Comparison of ENCODE assay signal across 12 mouse cellular contexts in the genomic region with DNA sequence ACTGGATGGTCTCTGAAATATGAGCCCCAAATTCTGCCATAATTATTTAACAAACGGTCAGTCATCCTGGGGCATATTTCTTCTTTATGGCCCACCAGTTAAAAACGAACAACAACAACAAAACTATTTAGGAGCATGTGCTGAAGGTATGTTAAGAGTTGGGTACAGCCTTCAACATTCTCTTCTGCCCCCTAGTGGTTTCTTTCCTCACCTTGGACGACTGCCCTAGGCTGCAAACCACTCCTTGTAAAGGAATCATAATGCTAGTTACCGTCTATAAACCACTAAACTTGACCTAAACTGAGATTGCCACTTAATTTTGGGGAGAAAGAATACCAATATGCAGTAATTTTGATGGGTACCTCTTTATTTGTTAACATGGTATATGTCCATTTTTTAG. TPM values are rescaled to one million over a fixed set of nuclear protein-coding genes. Genes with fewer than 3 reads are reported as not detected.
DNase-seq lines count a peak whose midpoint lies in the region; ATAC-seq and TF ChIP-seq lines count a peak whose summit lies in the region.
"Had no signal": no experiment of that assay in that cellular context is flagged by ENCODE, and none has a peak within 500 bp of the region (broad histone marks: within the 10 kb centered on the region; RNA-seq: fewer than 3 reads in every experiment).

No protein-coding gene starts in this region.

- peak; percentile 74 for TF ChIP-seq CTCF in layer of hippocampus, adult 2 months (conservative IDR thresholded peaks at IDR 0.05)

- H3K4me3 ChIP-seq in layer of hippocampus, adult 2 months = no peak overlapping the region

- ATAC-seq in activated CD4-positive, CD25-positive, alpha-beta regulatory T cell, adult 4 months = no peak

- peak; percentile 46 to 63 for DNase-seq in cerebellum, postnatal 14 days
- DNase-seq in cerebellum, adult 9-11 months = no peak
- peak in 1 of 2 experiments; percentile 20 for DNase-seq in layer of hippocampus, adult 2 months (ENCODE audit: low spot score in 2 of 2)
- DNase-seq in layer of hippocampus, postnatal 14 days (ENCODE audit: low spot score in 2 of 2) = no peak
- peak; percentile 47 for DNase-seq in ZHBTc4 (ENCODE audit: low read depth, low spot score)
- DNase-seq in lung, postnatal 14 days = peak; percentile 26
- no peak for DNase-seq in right cerebral cortex, adult 2 months (ENCODE audit: low spot score in 2 of 2)
- DNase-seq: cerebellum, adult 11 months; right cerebral cortex, postnatal 14 days had no signal

- no peak overlapping the region for H3K27ac ChIP-seq in layer of hippocampus, adult 2 months

RNA-seq across cellular contexts. Expression of a gene that starts 1.2 kb away (rescaled TPM):
- 1 to 10 TPM; 1.2 to 1.3 TPM for total RNA-seq in layer of hippocampus, adult 2 months (2021)
- 1 to 10 TPM; 2.9 to 4.0 TPM for total RNA-seq in layer of hippocampus, postnatal 14 days (2021)
- polyA plus RNA-seq in activated CD4-positive, CD25-positive, alpha-beta regulatory T cell, adult 4 months (2017; shearing (Covaris generic)) = not detected
- total RNA-seq: CH12.LX; granulocyte monocyte progenitor cell, adult 5-6 weeks had no signal

RNA-seq across cellular contexts. Expression of a gene that starts 29.3 kb away (rescaled TPM):
- 100 to 1,000 TPM; 121 to 134 TPM for total RNA-seq in layer of hippocampus, adult 2 months (2021)
- total RNA-seq in layer of hippocampus, postnatal 14 days (2021) = 100 to 1,000 TPM; 157 to 162 TPM
- under 1 TPM in 1 of 2 experiments, not detected in 1; 0.15 TPM for polyA plus RNA-seq in activated CD4-positive, CD25-positive, alpha-beta regulatory T cell, adult 4 months (2017; shearing (Covaris generic))
- total RNA-seq: CH12.LX; granulocyte monocyte progenitor cell, adult 5-6 weeks had no signal

RNA-seq across cellular contexts. Expression of a gene that starts 44.3 kb away (rescaled TPM):
- under 1 TPM; 0.76 to 0.84 TPM for total RNA-seq in layer of hippocampus, adult 2 months (2021)
- total RNA-seq in layer of hippocampus, postnatal 14 days (2021) = 10 to 100 TPM; 15.3 to 15.4 TPM
- polyA plus RNA-seq in activated CD4-positive, CD25-positive, alpha-beta regulatory T cell, adult 4 months (2017; shearing (Covaris generic)) = under 1 TPM in 1 of 2 experiments, not detected in 1; 0.18 TPM

Comparison
In these comparisons a context has a peak if more than half of its experiments do, and no peak if none do; other contexts are left out.
1. DNase-seq: peak in cerebellum, postnatal 14 days (2 of 2), ZHBTc4 (single experiment) and lung, postnatal 14 days (single experiment); none in cerebellum, adult 9-11 months (single experiment), layer of hippocampus, postnatal 14 days (0 of 2) and right cerebral cortex, adult 2 months (0 of 2).
2. RNA of a gene that starts 44.3 kb away (total RNA-seq): 15.3 to 15.4 TPM in layer of hippocampus, postnatal 14 days; 0.76 to 0.84 TPM in layer of hippocampus, adult 2 months; every median in the first group is over 4 times any median in the second.